Mouse (Mus musculus): ENCODE results near the gene Fh1. TPM values are rescaled to one million over a fixed set of nuclear protein-coding genes. Genes with fewer than 3 reads are reported as not detected.

The Fh1 gene
- polyA plus RNA-seq (2016; fragmentation: Nextera tagmentation; extraction: Ambion mirVana) = 108 and 124 TPM in 2 replicates

DNA sequence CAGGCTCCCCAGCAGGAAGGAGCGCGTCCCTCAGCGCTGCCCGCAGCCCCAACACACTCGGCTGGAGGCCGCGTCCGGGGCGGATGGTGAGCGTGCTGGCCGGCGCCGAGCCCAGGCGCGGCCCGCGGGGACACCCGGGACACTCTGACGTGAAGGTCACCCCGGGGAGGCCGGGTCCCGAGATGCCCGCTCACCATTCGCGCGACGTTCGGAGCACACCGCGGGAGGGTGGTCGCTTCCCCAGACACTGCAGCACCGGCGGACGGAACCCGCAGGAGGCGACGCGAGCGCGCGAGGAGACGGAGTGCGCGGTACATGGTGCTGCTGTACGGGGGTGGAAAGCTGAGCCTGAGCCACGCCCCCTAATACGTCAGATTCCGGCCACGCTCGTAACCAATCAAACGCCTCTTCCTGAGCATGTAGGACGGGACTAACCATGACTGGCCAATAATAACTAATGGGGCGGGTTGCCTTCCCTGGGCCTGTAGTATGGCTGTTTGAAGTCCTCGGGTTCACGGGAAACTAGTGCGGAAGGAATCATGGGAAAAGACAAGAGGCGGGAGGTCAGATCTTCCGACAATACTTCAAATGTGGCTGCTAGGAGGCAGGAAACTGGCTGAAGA lies at the start of gene Fh1:
Gene Fh1 (minus strand): TSS at position 379 of the 623 bp plus-strand sequence.
- Histone ChIP-seq H3K4me1 (peaks cover 16% of the 10 kb centered on the region), H3K27me3 (ENCODE audit: low read depth, poor library complexity, severe bottlenecking) (no peaks in the 10 kb centered on the region), H3K4me3 (peak within 1 kb of the TSS; percentile 90), H3K9me3 (replicated peaks) (no peaks in the 10 kb centered on the region), H3K27ac (replicated peaks) (peak within 1 kb of the TSS; percentile 91), H3K36me3 (peaks cover 1% of the 10 kb centered on the region; the same call in 1 of the 2 replicates)
- whole genome bisulfite sequencing = under 1% methylated on average over 58 of the region's 58 CpGs
- peak; percentile 95 for DNase-seq (ENCODE audit: low spot score)

- DNase-seq (ENCODE audit: low spot score) = no peak
- Histone ChIP-seq H3K4me1 (no peaks in the 10 kb centered on the region), H3K27me3 (ENCODE audit: low read depth, poor library complexity, severe bottlenecking) (no peaks in the 10 kb centered on the region), H3K4me3 (no peak overlapping the region), H3K27ac (replicated peaks) (no peak overlapping the region), H3K9me3 (replicated peaks) (no peaks in the 10 kb centered on the region), H3K36me3 (peaks cover 8% of the 10 kb centered on the region)
- WGBS = 88% methylated on average over 6 of the region's 6 CpGs
Measured at GRCm38 (mm10) chr1:175675116-175675515, 49.7 kb upstream of the Fh1 start.

DNA sequence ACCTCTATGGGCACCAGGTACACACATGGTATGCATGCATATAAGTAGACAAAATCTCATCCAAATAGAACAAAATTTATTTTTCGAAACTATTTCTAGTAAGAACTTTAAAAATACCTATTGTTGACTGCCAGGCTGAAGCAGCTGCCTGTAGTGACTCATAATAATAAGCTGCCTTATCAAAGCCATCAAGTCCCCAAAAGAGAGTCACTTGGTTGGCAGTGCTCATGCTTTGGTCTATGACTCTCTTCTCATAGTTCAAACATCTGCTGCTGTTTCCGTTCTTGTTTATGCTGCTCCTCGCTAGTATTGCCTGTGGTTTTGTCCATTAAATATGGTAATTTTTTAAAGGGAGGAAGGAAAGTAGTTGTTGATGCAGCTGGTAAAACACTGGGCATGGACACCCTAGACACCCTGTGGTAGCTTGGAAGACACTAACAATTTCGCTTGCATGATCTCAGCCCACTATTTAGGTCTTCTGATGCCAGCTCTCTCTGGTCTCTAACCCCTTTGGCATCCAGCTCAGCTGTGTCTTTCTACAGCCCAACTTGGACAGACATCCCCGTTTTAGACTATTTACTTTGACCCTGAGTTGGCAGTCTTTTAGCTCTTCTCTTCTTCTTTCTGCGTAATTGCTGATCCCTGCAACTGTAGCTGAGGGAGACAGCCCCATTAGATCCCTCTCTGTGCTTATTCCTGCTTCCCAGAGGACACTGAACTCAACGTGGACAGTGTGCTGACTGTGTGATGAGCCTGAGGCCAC lies 48.3 kb upstream of the Fh1 start:
- H3K9me3 ChIP-seq (replicated peaks) = no peaks in the 10 kb centered on the region
- WGBS = 85% methylated on average over 7 of the region's 7 CpGs
- peaks cover 8% of the 10 kb centered on the region for H3K36me3 ChIP-seq
- no peak for DNase-seq (ENCODE audit: low spot score)
- H3K27ac ChIP-seq (replicated peaks) = no peak overlapping the region
- H3K4me3 ChIP-seq = no peak overlapping the region
- no peaks in the 10 kb centered on the region for H3K27me3 ChIP-seq (ENCODE audit: low read depth, poor library complexity, severe bottlenecking)
- no peaks in the 10 kb centered on the region for H3K4me1 ChIP-seq

DNA sequence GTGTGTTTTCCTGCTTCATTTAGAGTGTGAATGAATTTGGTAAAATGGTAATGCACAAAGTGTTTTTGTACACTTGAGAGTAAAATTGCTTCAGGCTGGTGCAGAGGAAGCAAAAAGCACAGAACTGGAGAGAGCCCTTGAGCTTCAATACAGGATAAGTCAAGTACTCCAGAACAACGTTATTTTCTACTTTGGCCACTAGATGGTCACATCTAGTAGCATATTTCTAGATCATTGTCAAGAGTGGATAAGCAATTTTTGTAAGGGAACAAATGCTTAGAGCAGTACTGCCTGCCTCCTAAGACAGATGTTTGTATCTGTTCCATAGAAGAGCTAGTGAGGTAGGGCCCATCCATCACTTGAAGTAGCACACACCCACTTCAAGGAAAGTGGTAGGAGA lies 46.2 kb upstream of the Fh1 start:
- Histone ChIP-seq H3K4me3 (no peak overlapping the region), H3K27me3 (ENCODE audit: low read depth, poor library complexity, severe bottlenecking) (no peaks in the 10 kb centered on the region), H3K36me3 (peaks cover 5% of the 10 kb centered on the region), H3K9me3 (replicated peaks) (no peaks in the 10 kb centered on the region), H3K4me1 (no peaks in the 10 kb centered on the region), H3K27ac (replicated peaks) (no peak overlapping the region)
- 50% methylated on average over 1 of the region's 1 CpGs for WGBS
- DNase-seq (ENCODE audit: low spot score) = no peak

GRCm38 (mm10) chr1:175670042-175670441 lies 44.6 kb upstream of the Fh1 start:
- H3K27me3 ChIP-seq (ENCODE audit: low read depth, poor library complexity, severe bottlenecking) = no peaks in the 10 kb centered on the region
- DNase-seq (ENCODE audit: low spot score) = no peak
- 0 out of 2 replicates have a peak, but pooled peaks cover 6% of the 10 kb centered on the region for H3K4me1 ChIP-seq
- H3K4me3 ChIP-seq = no peak overlapping the region
- 80% methylated on average over 7 of the region's 7 CpGs for WGBS
- H3K9me3 ChIP-seq (replicated peaks) = no peaks in the 10 kb centered on the region
- H3K27ac ChIP-seq (replicated peaks) = no peak overlapping the region
- no peaks in the 10 kb centered on the region for H3K36me3 ChIP-seq

- WGBS = 94% methylated on average over 3 of the region's 3 CpGs
- no peaks in the 10 kb centered on the region for H3K9me3 ChIP-seq (replicated peaks)
- no peak overlapping the region for H3K4me3 ChIP-seq
- no peak for DNase-seq (ENCODE audit: low spot score)
- no peak overlapping the region for H3K27ac ChIP-seq (replicated peaks)
- 0 out of 2 replicates have a peak, but pooled peaks cover 6% of the 10 kb centered on the region for H3K4me1 ChIP-seq
- no peaks in the 10 kb centered on the region for H3K27me3 ChIP-seq (ENCODE audit: low read depth, poor library complexity, severe bottlenecking)
- peaks cover 3% of the 10 kb centered on the region; the same call in 1 of the 2 replicates for H3K36me3 ChIP-seq
Measured at GRCm38 (mm10) chr1:175669456-175669855, 44.0 kb upstream of the Fh1 start.

- DNase-seq (ENCODE audit: low spot score) = no peak
- peaks cover 6% of the 10 kb centered on the region for H3K36me3 ChIP-seq
- H3K4me1 ChIP-seq = 0 out of 2 replicates have a peak, but pooled peaks cover 6% of the 10 kb centered on the region
- H3K9me3 ChIP-seq (replicated peaks) = no peaks in the 10 kb centered on the region
- H3K27ac ChIP-seq (replicated peaks) = no peak overlapping the region
- H3K27me3 ChIP-seq (ENCODE audit: low read depth, poor library complexity, severe bottlenecking) = no peaks in the 10 kb centered on the region
- 85% methylated on average over 5 of the region's 5 CpGs for WGBS
- no peak overlapping the region for H3K4me3 ChIP-seq
Measured at GRCm38 (mm10) chr1:175668666-175669405, 43.4 kb upstream of the Fh1 start.

GRCm38 (mm10) chr1:175659900-175660299 lies 34.5 kb upstream of the Fh1 start:
- no peaks in the 10 kb centered on the region for H3K27me3 ChIP-seq (ENCODE audit: low read depth, poor library complexity, severe bottlenecking)
- H3K36me3 ChIP-seq = peaks cover 27% of the 10 kb centered on the region
- H3K4me3 ChIP-seq = no peak overlapping the region
- 95% methylated on average over 4 of the region's 4 CpGs for WGBS
- no peaks in the 10 kb centered on the region for H3K4me1 ChIP-seq
- H3K9me3 ChIP-seq (replicated peaks) = no peaks in the 10 kb centered on the region
- no peak for DNase-seq (ENCODE audit: low spot score)
- no peak overlapping the region for H3K27ac ChIP-seq (replicated peaks)

GRCm38 (mm10) chr1:175648615-175649014 lies 23.2 kb upstream of the Fh1 start:
- Histone ChIP-seq H3K4me1 (no peaks in the 10 kb centered on the region), H3K27ac (replicated peaks) (no peak overlapping the region), H3K27me3 (ENCODE audit: low read depth, poor library complexity, severe bottlenecking) (no peaks in the 10 kb centered on the region), H3K36me3 (no peaks in the 10 kb centered on the region), H3K4me3 (no peak overlapping the region), H3K9me3 (replicated peaks) (no peaks in the 10 kb centered on the region)
- WGBS = 97% methylated on average over 4 of the region's 4 CpGs
- DNase-seq (ENCODE audit: low spot score) = no peak

- 83% methylated on average over 9 of the region's 9 CpGs for WGBS
Measured at GRCm38 (mm10) chr1:175646952-175647351, 21.5 kb upstream of the Fh1 start.

DNA sequence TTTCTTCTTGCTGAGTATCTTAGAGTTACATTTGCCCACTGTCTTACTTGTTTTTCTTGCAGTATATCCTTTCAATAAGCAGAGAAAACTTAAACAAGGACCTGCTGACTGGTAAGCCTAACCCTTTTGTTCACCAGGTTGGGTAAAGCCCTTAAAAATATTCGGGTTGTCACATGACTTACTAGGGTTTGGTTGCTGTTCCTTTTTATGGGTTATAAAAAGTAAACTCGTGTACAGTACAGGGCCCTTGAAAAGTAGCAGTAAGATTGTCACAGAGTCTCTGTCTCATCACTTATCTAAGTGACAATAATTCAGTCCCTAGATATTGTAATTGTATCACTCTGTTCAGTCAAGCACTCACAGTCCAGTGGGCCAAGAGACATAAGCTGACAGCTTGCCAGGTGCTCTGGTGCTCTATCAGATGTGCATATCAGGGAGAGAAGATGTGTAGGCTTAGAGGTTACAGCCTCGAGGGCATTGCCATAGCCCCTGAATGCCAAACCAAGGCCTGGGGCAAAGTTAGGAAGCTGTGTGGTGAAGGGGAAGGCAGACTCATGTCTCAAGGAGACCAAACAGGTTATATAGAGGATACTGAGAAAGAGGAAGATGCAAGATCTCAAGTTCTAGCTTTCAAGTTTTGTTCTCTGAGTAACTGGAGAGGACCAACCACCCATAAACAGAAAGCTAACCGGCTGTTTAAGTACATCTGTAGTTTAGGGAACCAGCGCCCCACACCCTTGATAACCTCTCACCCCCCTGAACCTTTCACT lies 18.2 kb upstream of the Fh1 start:
- H3K27me3 ChIP-seq (ENCODE audit: low read depth, poor library complexity, severe bottlenecking) = no peaks in the 10 kb centered on the region
- H3K27ac ChIP-seq (replicated peaks) = no peak overlapping the region
- H3K9me3 ChIP-seq (replicated peaks) = no peaks in the 10 kb centered on the region
- H3K36me3 ChIP-seq = no peaks in the 10 kb centered on the region
- peaks cover 6% of the 10 kb centered on the region; the same call in 1 of the 2 replicates for H3K4me1 ChIP-seq
- 80% methylated on average over 5 of the region's 5 CpGs for WGBS
- no peak overlapping the region for H3K4me3 ChIP-seq
- no peak for DNase-seq (ENCODE audit: low spot score)

More at GRCm38 (mm10) chr1:175646952-175647351, 21.5 kb upstream of the Fh1 start:
- no peak overlapping the region for H3K27ac ChIP-seq (replicated peaks)
- no peaks in the 10 kb centered on the region for H3K9me3 ChIP-seq (replicated peaks)
- no peak overlapping the region for H3K4me3 ChIP-seq
- H3K4me1 ChIP-seq = peaks cover 4% of the 10 kb centered on the region; the same call in 1 of the 2 replicates
- H3K27me3 ChIP-seq (ENCODE audit: low read depth, poor library complexity, severe bottlenecking) = no peaks in the 10 kb centered on the region
- DNase-seq (ENCODE audit: low spot score) = no peak
- no peaks in the 10 kb centered on the region for H3K36me3 ChIP-seq

Measured in midbrain, embryonic 10.5 days (tissue).